Mouse (Mus musculus) spleen, postnatal 4 days (tissue): Measurements from ENCODE around the gene Vkorc1.
A peak's percentile ranks its signal among the peaks of the same experiment; 100 is the strongest.

Experiments used
- DNase-seq, 2 experiments: peaks; one replicate each; pipeline ENCODE4 v3.0.0; 2022; ENCODE audit warnings: low spot score in 2 of 2

Gene Vkorc1

DNA sequence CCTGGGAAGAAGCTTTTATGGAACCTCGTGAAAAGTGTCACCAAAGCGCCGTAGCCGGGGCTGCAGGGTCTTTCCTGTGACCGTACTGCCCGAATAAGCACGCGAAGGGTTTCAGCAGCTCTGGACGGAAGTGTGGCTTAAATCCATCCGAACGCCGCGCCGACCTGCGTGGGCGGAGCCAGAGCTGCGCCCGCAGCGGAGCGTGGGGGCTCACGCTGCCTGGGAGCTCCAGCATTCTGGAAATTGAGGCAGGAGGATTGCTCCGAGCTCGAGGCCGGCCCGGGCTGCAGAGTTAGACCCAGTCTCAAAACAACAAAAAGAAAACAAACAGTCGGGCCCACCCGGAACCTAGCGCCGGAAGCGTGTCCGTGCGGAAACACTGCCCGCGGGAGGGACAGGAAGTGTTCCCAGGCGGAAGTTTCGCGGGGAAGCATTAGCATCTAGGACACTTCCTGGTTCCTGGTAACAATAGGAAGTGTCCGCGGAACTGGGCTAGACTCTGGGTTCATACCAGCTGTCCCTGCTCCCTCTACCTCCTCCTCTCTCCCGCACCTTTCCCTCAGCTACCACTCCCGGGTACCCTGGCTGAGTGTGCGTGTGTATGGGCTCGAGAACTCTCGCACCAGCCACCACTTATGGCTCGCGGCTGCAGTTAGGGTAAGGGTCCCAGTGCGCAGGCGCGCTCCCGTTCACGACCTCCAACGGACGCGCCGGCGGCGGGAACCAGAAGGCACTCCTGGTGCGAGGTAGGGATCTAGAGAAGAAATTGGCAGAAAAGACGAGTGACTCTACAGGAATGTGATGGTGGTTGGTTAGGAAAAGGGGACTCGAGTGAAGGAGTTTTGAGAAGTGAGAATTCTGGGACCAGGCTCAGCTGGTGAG is 18.7 kb downstream of the Vkorc1 start, which contains the start of gene Zfp668:
Gene Zfp668 (minus strand): TSS at position 362 of the 882 bp plus-strand sequence.
- DNase-seq, result peak; percentile 89 to 95

DNA sequence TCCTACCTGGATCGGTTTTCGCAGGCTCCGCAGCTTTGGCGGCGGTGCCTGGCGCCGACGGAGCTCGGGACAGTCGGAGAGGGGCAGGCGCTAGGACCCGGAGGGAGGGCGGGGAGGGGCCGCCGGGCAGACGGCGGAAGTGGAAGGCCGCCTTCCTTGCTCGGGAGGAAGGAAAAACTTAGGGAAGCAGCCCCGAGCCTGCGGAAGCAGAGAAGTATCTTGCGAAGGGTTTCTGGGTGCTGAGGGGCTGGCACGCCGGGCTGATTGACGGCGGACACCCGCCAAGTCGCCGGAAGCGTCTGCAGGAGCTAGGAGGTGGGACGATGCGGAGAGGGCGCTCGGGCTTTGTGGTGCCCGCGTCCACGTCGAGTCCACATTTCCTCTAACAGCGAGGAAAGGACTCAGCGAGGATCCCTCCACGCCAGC is 19.4 kb downstream of the Vkorc1 start, which contains the start of gene Zfp646:
Gene Zfp646 (plus strand): TSS at position 181 of the 426 bp plus-strand sequence.
- DNase-seq, result peak; percentile 76 to 90

DNA sequence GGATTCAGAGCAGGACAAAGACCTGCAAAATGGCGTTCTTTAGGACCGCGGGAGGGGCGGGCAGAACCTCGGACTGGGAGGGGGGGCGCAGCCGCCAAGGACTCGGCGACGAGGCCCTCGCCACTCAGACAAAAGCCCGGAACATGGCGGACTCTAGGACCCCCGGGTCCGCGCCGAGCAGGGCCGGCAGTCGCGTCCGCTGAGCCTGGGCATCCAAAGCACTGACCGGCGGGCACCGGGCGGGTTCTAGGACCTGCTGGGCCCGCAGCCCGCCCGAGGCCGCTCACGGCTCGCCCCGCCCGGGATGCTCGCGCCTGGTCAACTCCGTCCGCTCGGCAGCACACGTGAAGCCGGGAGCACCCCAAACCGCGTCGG is 19.8 kb downstream of the Vkorc1 start:
- peak; percentile 88 to 92 for DNase-seq

DNA sequence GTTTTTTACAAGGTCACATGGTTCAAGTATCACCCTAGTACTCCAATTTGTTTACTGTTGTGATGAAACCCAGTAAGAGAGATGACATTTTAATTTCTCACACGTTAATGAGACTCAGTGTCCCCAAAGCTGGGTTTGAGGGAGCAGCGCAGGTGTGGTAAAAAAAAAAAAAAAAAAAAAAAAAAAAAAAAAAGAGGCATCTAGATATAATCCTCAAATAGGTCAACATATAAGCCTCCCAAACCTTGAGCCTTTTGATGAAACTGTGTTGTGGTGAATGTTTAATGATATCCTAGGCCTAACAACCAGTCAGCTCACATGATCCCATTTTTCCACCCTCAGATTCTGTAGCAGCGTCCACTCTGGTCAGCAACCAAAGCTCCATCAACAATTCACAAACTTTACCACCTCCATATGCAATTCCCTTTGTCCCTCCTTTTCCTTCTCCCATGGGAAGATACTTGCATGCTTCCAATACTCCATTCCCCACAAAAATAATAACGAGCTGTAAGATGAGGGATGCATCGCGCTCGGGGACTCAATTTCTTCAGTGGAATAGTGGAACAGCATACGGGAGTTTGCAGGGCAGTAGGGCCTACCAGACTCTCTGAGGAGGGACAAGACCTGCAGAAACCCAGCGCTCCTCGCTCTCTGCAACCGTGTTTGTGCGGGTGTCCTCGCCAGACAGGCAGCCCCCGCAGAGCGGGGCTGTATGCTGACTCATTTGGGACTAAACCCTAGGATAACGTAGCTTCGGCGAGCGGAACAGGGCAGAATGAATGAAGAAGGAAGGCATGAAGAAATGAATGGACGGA is 20.4 kb downstream of the Vkorc1 start:
- DNase-seq, result no peak

DNA sequence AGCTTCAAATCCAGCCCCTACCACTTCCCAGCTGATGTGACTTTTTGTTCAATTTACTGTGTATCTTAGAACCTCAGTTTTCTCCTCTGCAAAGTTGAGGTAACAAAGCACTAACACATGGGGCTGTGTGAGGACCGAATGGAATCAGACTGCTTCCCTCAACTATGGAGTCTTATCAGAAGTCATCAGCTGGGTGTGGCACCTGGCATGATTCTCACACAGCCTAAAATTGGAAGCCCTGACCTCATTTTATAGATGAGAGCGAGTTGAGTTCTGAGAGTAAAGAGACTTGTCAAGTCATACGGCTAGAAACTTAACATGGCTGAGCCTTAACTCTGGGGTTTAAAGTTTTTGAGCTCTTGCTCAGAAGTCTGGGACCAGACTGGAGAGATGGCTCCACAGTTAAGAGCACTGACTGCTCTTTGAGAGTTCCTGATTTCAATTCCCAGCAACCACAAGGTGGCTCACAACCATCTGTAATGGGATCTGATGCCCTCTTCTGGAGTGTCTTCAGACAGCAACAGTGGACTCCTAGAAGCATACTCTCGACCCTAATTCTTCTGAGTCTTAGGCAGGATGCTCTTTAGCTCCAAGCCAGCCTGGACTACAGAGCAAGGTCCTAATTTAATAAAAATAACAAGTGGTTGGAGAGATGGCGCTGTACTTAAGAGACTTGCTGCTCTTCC is 25.1 kb downstream of the Vkorc1 start:
- DNase-seq, result no peak

DNA sequence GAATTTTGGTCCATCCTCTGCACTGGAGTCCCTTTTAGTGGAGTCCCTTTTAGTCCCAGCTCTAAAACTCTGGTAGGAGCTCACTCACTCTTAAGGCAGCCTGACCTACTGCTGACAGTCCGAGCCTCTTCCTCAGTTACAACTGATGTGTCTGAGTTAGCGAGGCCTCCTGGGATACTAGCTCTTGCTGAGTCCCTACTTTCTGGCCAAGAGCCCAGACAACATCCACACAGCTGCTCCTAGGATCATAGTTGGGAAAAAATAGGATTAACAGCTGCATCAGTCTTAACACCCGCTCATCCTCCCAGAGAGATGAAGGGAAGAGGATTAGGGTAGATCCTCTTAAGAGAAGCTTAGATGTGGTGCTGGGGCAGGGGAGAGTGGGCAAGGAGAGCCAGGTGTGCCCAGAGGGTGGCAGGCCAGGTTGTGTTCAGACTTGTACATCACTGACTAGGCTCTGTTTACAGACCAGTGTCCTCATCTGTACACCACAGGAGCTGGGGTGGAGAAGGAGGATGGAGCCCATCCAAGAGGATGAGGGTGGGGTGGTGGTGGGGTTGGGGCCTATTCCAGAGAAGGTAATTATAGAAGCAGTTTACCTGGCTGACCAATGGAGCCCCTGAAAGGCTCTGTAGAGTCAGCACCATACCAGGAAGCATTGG is 26.1 kb downstream of the Vkorc1 start:
- no peak for DNase-seq

DNA sequence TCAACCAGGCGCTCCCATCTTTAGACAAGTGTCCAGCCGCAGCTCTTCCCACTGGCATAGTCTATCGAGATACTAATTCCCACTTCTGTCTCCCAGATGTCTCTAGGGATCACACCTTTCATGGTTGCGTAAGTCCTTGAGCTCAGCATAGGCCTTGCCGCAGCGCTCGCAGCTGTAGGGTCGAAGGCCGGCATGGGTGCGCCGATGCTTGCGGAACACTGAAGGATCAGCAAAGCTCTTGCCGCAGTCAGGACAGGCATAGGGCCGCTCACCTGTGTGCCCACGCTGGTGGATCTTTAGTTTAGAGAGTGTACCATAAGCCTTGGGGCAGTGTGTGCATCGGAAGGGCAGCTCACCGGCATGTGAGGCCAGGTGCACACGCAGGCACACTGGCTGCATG is 27.8 kb downstream of the Vkorc1 start:
- DNase-seq, result no peak

DNA sequence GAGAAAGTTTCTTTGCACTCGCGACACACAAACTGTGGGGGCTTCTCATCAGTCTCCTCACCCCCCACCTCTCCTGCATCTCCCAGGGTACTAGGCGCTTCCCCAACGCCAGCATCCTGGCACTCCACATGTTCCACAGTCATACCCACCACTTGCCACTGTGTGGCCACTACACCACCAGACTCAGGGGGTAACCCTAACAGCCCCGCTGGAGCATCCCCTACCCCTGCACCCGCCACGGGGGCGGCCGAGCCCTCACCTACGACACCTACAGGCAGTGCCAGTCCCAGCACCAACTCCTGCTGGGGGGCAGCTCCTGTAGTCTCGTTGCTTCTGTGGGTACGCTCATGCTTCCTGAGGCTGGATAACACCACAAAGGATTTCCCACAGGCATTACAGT is 29.0 kb downstream of the Vkorc1 start:
- no peak for DNase-seq

DNA sequence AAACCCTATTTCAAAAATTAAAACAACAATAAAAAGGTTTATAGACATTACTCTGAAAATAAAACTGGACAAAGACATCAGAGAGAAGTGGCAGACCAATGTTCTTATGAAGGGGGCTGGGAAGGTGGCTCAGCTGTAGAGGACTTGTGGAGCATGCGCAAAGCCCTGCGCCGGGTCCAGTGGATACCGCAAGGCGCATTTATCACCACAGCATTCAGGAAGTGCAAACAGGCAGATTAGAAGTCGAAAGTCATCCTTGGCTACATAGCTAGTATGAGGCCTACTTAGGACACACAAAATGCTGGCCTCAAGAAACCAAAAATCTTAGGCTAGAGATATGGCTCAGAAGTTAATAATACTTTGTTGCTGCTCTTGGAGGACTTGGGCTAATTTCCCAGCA is 37.2 kb downstream of the Vkorc1 start:
- no peak for DNase-seq

DNA sequence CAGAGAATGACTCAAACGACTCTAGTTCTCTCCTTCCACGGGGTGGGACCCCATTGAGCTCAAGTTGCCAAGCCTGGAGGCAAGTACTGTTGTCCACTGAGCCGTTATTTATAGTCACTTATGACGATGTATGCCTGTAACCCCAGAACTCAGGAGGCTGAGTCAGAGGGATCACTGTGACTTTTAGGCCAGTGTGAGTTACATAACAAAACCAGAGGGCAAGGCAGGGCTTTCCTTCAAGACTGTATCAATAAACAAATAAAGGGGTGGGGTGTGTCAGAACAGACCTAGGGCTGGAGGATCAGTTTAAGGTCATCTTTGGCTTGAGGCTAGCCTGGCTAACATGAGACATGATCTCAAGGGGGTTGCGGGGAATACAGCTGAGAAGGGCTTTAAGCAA is 44.5 kb downstream of the Vkorc1 start:
- DNase-seq, result no peak

DNA sequence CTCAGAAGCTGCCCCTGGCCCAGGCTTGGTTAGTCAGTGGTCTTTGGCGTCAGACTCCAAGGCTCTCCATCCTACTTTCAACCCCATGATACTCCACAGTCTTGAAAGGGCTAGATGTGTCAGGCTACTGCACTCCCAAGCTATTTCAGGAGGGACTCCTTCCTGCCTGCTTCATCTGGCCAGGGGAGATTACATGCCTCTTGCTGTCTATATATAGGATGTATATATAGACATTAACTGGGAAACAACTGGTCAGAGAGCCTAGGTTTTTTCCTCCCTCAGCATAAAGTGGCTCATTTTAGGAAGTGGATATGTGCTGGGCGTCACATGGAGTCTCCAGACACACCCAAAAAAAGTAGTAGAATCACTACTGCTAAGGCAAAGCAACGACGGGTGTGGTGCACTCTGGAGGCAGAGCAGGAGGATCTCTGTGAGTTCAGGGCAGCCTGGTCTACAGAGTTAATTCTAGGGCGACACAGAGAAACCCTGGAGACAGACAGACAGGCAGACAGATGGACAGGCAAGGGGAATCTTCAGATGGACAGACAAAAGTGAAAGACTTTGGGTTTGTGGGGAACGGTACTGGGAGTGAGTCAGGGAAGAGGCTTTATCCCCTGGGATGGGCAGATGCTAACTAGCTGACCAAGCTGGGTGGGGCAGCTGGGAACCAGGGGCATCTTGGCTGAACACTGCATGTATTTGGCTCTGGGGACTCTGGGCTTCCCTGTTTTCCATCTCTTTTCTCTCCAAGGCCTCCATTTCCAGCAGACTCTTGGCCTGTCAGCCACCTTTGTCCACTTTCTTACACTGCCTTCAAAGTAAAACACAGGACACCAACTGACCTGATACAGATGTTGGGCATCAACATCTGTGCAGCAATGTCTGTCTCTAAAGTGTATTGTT is 45.2 kb downstream of the Vkorc1 start:
- no peak for DNase-seq
